Mouse (Mus musculus): Measurements from ENCODE around the gene Nr1i2. TPM values are rescaled to one million over a fixed set of nuclear protein-coding genes. Genes with fewer than 3 reads are reported as not detected.
"Not testable (repeated sequence)": the region's sequence is repeated elsewhere in the genome, so short reads cannot be mapped to it uniquely, and the experiment has no call there.

Nr1i2 gene
- polyA plus RNA-seq (2015; fragmentation: Nextera tagmentation; extraction: Ambion mirVana) = 0.39 and 0.46 TPM in 2 replicates

DNA sequence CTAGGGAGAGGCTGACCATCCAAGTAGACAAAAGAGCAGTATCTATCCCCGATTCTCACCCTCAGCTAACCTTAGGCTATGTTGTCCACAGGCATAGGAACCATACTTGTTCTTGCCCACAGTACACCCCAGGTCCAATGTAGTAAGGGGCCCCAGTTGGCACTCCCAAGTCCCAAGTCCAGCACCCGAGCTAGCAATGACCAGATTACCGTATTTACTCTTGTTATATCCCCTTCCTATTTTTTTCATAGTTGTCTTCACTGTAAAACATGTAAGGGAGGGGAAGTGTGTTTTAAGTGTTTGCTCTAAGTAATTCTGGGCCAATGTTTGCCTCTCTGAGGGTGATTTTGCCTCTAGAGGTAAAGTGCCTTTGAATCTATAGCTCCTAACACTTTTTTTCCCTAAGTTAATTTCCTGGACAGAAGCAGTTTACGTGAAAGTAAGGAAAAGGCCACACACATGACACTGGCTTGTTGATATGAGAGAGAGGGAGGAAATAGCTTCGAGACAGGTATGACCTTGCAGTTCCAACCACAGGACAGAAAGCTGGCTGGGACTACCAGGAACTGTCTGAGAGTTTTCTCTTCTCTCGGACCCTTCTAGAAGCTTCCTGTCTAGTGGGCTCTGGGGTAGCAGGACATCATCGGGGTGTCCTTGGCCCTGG, at the start of gene Nr1i2:
Gene Nr1i2, minus strand, starts transcription at position 140 of the 664 bp plus-strand sequence.
- Histone ChIP-seq H3K4me2 (replicated peaks; ENCODE audit: low read depth, low read length) (no peak within 1 kb of the TSS), H3K9ac (replicated peaks; ENCODE audit: low read length) (no peak within 1 kb of the TSS), H3K27me3 (ENCODE audit: insufficient read depth, low read length) (no peaks in the 10 kb centered on the region), H3K36me3 (ENCODE audit: insufficient read depth, low read length) (no peaks in the 10 kb centered on the region), H3K4me1 (ENCODE audit: insufficient read depth, low read length) (peaks cover 9% of the 10 kb centered on the region), H3K9me3 (ENCODE audit: low read length) (no peaks in the 10 kb centered on the region), H3K4me3 (ENCODE audit: low read length) (no peak within 1 kb of the TSS), H3K27ac (ENCODE audit: low read length) (0 out of 2 replicates have a peak within 1 kb of the TSS, but pooled peaks have one; percentile 1)
- WGBS = 55% methylated on average over 7 of the region's 7 CpGs
- ATAC-seq (ENCODE audit: low FRiP score, low TSS enrichment) = no peak

DNA sequence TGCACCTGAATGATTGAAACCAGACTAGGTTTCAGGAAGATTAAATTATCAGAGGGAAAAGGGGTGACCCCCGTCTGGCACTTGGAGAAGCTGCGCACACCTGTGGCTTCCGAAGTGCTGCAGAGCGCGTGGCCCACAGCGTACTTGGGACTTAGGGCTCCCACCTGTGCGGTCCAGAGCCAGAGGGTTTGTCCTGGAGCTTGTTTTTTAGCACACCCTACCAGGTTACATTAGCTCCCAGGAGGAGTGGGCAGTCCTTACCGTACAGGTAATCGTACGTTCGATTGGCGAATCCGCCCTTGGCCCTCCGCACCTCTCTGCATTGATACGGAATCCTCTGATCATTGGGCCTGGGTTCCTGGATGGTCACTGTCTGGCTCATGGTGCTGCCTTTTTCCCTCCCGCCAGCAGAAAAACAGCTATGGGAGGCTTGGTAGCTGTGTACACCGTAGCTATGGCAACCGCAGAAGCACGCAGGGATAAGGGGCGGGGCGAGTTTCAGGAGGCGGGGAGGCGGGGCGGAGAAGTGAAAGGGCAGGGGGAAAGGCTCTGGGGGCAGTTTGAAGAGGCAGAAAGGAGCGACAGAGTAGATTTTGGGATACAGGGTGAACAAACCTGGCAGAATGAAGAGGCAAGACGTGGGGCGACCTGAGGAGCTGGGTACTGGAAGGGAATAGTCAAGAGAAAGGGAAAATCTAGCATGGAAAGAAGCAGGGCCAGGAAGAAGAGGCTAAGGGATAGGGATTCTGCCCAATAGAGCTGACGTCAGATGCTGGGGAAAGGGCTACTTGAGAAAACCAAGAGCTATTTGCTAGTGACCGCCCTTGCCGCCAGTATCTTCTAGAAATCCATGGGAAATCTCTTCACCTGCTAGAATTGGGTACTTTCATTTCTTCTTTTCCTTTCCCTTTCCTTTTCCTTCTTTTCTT, 47.0 kb upstream of the Nr1i2 start, which contains the start of gene Maats1:
Gene Maats1, minus strand, starts transcription at position 748 of the 929 bp plus-strand sequence.
- H3K4me1 ChIP-seq (ENCODE audit: insufficient read depth, low read length) = peaks cover 4% of the 10 kb centered on the region; the same call in 1 of the 2 replicates
- 11% methylated on average over 30 of the region's 30 CpGs for WGBS
- H3K9ac ChIP-seq (replicated peaks; ENCODE audit: low read length) = peak within 1 kb of the TSS; percentile 42
- H3K4me3 ChIP-seq (ENCODE audit: low read length) = peak within 1 kb of the TSS; percentile 46
- peak within 1 kb of the TSS; percentile 68 for H3K4me2 ChIP-seq (replicated peaks; ENCODE audit: low read depth, low read length)
- ATAC-seq (ENCODE audit: low FRiP score, low TSS enrichment) = peak; percentile 90
- H3K27me3 ChIP-seq (ENCODE audit: insufficient read depth, low read length) = no peaks in the 10 kb centered on the region
- no peak within 1 kb of the TSS for H3K27ac ChIP-seq (ENCODE audit: low read length)
- peaks cover 6% of the 10 kb centered on the region for H3K9me3 ChIP-seq (ENCODE audit: low read length)
- no peaks in the 10 kb centered on the region for H3K36me3 ChIP-seq (ENCODE audit: insufficient read depth, low read length)

DNA sequence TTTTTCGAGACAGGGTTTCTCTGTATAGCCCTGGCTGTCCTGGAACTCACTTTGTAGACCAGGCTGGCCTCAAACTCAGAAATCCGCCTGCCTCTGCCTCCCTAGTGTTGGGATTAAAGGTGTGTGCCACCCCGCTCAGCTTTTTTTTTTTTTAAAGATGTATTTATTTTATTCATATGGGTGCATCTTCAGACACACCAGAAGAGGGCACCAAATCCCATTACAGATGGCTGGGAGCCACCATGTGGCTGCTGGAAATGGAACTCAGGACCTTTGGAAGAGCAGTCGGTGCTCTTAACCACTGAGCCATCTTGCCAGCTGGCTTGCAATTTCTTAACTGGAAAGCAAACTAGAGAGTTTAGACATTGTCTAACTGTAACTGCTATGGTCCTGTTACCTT, 43.5 kb upstream of the Nr1i2 start:
- H3K4me3 ChIP-seq (ENCODE audit: low read length); H3K4me2 ChIP-seq (replicated peaks; ENCODE audit: low read depth, low read length); ATAC-seq (ENCODE audit: low FRiP score, low TSS enrichment); H3K36me3 ChIP-seq (ENCODE audit: insufficient read depth, low read length); H3K27me3 ChIP-seq (ENCODE audit: insufficient read depth, low read length); H3K9me3 ChIP-seq (ENCODE audit: low read length); H3K4me1 ChIP-seq (ENCODE audit: insufficient read depth, low read length); H3K27ac ChIP-seq (ENCODE audit: low read length); H3K9ac ChIP-seq (replicated peaks; ENCODE audit: low read length): not testable (repeated sequence)
- 89% methylated on average over 4 of the region's 4 CpGs for WGBS

DNA sequence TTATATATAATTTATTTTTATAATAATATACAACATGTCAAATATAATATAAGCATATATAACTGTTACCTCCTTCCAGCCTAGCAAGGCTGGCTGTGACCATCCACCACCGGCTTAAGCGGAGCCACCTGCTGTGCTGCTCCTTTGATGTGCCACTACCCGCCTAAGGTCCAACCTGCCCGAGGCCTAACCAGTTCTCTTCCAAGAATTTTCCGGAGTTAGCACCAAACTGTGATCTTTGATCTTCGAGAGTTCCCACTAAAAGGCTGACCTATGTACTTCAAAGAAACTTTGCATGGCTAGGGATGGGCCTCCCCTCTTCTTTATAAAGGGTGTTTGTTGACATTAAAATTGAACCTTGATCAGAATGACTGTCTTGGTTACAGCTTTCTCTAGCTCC, 39.8 kb upstream of the Nr1i2 start:
- Histone ChIP-seq H3K9ac (replicated peaks; ENCODE audit: low read length) (no peak overlapping the region), H3K9me3 (ENCODE audit: low read length) (no peaks in the 10 kb centered on the region), H3K27ac (ENCODE audit: low read length) (no peak overlapping the region), H3K4me2 (replicated peaks; ENCODE audit: low read depth, low read length) (no peak overlapping the region), H3K4me3 (ENCODE audit: low read length) (no peak overlapping the region), H3K36me3 (ENCODE audit: insufficient read depth, low read length) (no peaks in the 10 kb centered on the region), H3K4me1 (ENCODE audit: insufficient read depth, low read length) (no peaks in the 10 kb centered on the region), H3K27me3 (ENCODE audit: insufficient read depth, low read length) (no peaks in the 10 kb centered on the region)
- WGBS = 29% methylated on average over 6 of the region's 6 CpGs
- no peak for ATAC-seq (ENCODE audit: low FRiP score, low TSS enrichment)

DNA sequence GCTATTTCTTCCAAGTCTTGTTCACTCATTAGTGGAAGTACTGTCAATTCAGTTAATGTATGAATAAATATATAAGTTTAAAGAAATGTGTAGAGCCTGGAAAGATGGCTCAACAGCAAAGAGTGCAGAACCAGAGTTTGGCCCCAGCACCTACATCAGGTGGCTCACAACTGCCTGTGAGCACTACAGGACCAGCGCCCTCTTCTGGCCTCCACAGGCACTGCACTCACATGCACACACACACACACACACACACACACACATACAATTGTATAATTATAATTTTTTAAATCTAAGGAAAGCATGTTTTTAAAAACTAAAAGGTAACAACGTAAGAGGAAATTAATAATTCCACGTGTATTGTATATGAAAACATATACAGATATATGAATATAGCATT, 34.7 kb upstream of the Nr1i2 start:
- H3K4me2 ChIP-seq (replicated peaks; ENCODE audit: low read depth, low read length) = no peak overlapping the region
- H3K27me3 ChIP-seq (ENCODE audit: insufficient read depth, low read length) = no peaks in the 10 kb centered on the region
- no peak overlapping the region for H3K27ac ChIP-seq (ENCODE audit: low read length)
- 89% methylated on average over 3 of the region's 3 CpGs for WGBS
- no peak overlapping the region for H3K4me3 ChIP-seq (ENCODE audit: low read length)
- H3K9me3 ChIP-seq (ENCODE audit: low read length) = no peaks in the 10 kb centered on the region
- ATAC-seq (ENCODE audit: low FRiP score, low TSS enrichment) = no peak
- no peaks in the 10 kb centered on the region for H3K36me3 ChIP-seq (ENCODE audit: insufficient read depth, low read length)
- H3K9ac ChIP-seq (replicated peaks; ENCODE audit: low read length) = no peak overlapping the region
- H3K4me1 ChIP-seq (ENCODE audit: insufficient read depth, low read length) = no peaks in the 10 kb centered on the region

DNA sequence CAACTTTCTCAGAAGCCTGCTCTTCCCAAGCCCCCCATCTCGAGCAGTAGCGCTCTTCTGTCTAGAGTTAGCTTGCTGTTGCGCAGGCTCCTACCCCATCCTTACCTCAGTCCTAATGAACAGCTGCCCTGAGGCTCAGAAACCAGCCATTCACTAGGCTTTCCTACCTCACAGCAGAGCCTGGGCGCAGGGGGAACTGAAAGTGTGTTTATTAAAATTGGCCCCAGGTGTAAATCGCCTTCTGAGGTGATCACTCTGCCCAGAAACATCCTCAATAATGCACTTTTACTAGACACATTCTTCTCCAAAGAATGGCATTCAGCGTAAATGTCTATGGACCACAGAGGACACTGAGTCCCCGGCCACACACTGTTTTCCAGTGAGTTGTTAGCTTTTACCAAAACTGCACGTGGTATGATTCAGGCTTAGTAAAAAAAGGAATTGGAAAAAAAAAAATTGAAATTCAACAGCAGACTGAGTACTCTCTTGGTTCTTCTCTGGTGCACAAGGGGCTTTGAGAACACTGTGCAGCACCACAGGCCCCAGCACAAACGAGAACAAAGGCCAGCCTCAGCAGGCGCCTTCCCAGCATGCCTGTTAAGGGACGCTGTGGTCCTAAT, 32.3 kb upstream of the Nr1i2 start:
- H3K9me3 ChIP-seq (ENCODE audit: low read length) = no peaks in the 10 kb centered on the region
- no peak overlapping the region for H3K9ac ChIP-seq (replicated peaks; ENCODE audit: low read length)
- no peak overlapping the region for H3K4me3 ChIP-seq (ENCODE audit: low read length)
- H3K4me1 ChIP-seq (ENCODE audit: insufficient read depth, low read length) = no peaks in the 10 kb centered on the region
- H3K36me3 ChIP-seq (ENCODE audit: insufficient read depth, low read length) = no peaks in the 10 kb centered on the region
- H3K4me2 ChIP-seq (replicated peaks; ENCODE audit: low read depth, low read length) = no peak overlapping the region
- ATAC-seq (ENCODE audit: low FRiP score, low TSS enrichment) = no peak
- no peaks in the 10 kb centered on the region for H3K27me3 ChIP-seq (ENCODE audit: insufficient read depth, low read length)
- 84% methylated on average over 11 of the region's 11 CpGs for WGBS
- H3K27ac ChIP-seq (ENCODE audit: low read length) = no peak overlapping the region

DNA sequence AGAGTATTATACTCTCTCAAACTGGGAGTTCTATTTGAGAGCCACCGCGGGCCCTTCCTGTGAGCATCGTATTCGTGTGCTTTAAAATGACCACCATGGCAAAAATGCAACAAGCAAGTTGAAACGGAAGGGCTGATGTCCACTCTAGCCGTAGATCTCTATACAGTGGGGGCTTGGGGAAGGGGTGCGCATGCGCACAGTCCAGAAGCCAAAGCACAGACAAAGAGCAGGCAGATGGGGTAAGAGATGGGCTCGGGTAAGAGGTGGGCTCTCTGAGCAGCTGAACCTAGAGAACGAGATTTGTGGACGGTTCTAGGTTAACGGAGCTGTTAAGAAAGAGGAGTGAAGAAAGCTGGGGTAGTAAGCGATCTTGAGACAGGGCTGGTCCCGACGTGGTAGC, 29.7 kb upstream of the Nr1i2 start:
- ATAC-seq (ENCODE audit: low FRiP score, low TSS enrichment) = no peak
- 93% methylated on average over 15 of the region's 15 CpGs for WGBS
- Histone ChIP-seq H3K4me1 (ENCODE audit: insufficient read depth, low read length) (no peaks in the 10 kb centered on the region), H3K4me3 (ENCODE audit: low read length) (no peak overlapping the region), H3K4me2 (replicated peaks; ENCODE audit: low read depth, low read length) (no peak overlapping the region), H3K9me3 (ENCODE audit: low read length) (no peaks in the 10 kb centered on the region), H3K27ac (ENCODE audit: low read length) (no peak overlapping the region), H3K27me3 (ENCODE audit: insufficient read depth, low read length) (no peaks in the 10 kb centered on the region), H3K36me3 (ENCODE audit: insufficient read depth, low read length) (no peaks in the 10 kb centered on the region), H3K9ac (replicated peaks; ENCODE audit: low read length) (no peak overlapping the region)

DNA sequence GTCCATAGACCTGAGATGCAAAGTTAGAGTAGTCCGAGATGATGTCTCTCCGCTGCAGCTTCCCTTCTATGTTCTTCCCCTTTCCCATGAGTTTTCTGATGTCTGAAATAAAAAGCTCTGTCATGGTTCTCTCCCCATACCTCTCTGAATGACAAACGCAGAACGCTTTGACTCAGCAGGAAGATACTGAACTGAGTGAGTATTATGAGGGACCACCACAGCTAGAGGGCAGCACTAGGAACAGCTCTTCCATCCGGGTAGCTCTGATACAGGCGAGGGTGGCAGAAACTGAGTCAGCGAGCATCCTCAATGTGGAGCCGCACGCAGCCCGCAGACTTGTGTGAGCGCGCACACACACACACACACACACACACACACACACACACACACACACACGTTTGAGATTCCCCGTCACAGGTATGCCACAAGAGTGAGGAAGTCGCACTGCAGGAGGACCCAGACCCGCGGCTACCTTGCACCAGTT, 26.9 kb upstream of the Nr1i2 start:
- Histone ChIP-seq H3K9ac (replicated peaks; ENCODE audit: low read length) (no peak overlapping the region), H3K27me3 (ENCODE audit: insufficient read depth, low read length) (no peaks in the 10 kb centered on the region), H3K4me3 (ENCODE audit: low read length) (no peak overlapping the region), H3K4me1 (ENCODE audit: insufficient read depth, low read length) (no peaks in the 10 kb centered on the region), H3K9me3 (ENCODE audit: low read length) (no peaks in the 10 kb centered on the region), H3K27ac (ENCODE audit: low read length) (no peak overlapping the region), H3K36me3 (ENCODE audit: insufficient read depth, low read length) (no peaks in the 10 kb centered on the region), H3K4me2 (replicated peaks; ENCODE audit: low read depth, low read length) (0 out of 2 replicates have a peak overlapping the region, but pooled peaks have one; percentile 19)
- ATAC-seq (ENCODE audit: low FRiP score, low TSS enrichment) = no peak
- WGBS = 31% methylated on average over 17 of the region's 17 CpGs

DNA sequence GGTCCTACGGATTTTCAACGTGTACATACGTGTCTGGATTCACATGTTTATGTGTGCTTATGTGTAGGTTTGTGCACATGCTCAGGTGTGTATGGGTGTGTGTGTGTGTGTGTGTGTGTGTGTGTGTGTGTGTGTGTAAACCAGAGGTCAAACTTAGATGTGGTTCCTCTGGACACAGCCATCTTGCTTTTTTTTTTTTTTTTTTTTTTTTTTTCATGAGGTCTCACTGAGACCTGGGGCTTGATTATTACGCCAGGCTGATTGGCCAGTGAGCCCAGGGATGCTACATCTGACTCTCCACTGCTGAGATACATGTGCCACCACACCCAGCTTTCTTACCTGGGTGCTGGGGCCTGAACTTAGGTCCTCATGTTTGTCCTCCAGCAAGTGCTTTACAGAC, 24.5 kb upstream of the Nr1i2 start:
- Histone ChIP-seq H3K27ac (ENCODE audit: low read length) (no peak overlapping the region), H3K9ac (replicated peaks; ENCODE audit: low read length) (no peak overlapping the region), H3K4me3 (ENCODE audit: low read length) (no peak overlapping the region), H3K27me3 (ENCODE audit: insufficient read depth, low read length) (no peaks in the 10 kb centered on the region), H3K36me3 (ENCODE audit: insufficient read depth, low read length) (no peaks in the 10 kb centered on the region), H3K4me2 (replicated peaks; ENCODE audit: low read depth, low read length) (no peak overlapping the region), H3K4me1 (ENCODE audit: insufficient read depth, low read length) (no peaks in the 10 kb centered on the region), H3K9me3 (ENCODE audit: low read length) (no peaks in the 10 kb centered on the region; the same call in 1 of the 2 replicates)
- ATAC-seq (ENCODE audit: low FRiP score, low TSS enrichment) = no peak
- 88% methylated on average over 4 of the region's 4 CpGs for WGBS
